Mouse (Mus musculus) liver, adult (tissue): ENCODE measurements at regions not wholly inside any gene's neighbourhood (a gene's known extent, or its start where the extent isn't known, plus 50 kb on each side); places are given as distances from the start of the nearest gene placed in this dataset.

Experiments used
- GATA4 ChIP-seq: IDR thresholded peaks from 2 replicates; pipeline ENCODE4 v1.6.1; 2014; ENCODE audit warnings: mild to moderate bottlenecking, low read length; ENCODE audit not compliant: insufficient replicate concordance

GRCm38 (mm10) chr2:45904623-45905235, 787.5 kb upstream of the Zeb2 start:
- no peak for TF ChIP-seq GATA4

- TF ChIP-seq GATA4 = no peak
Measured at GRCm38 (mm10) chr2:45904090-45904489, 786.9 kb upstream of the Zeb2 start.

GRCm38 (mm10) chr2:45903350-45903749, 786.2 kb upstream of the Zeb2 start:
- no peak for TF ChIP-seq GATA4

- TF ChIP-seq GATA4 = no peak
Measured at GRCm38 (mm10) chr2:45901892-45902291, 784.7 kb upstream of the Zeb2 start.

GRCm38 (mm10) chr2:45884680-45885079, 767.5 kb upstream of the Zeb2 start:
- TF ChIP-seq GATA4 = no peak

- no peak for TF ChIP-seq GATA4
Measured at GRCm38 (mm10) chr2:45878656-45879055, 761.5 kb upstream of the Zeb2 start.

- no peak for TF ChIP-seq GATA4
Measured at GRCm38 (mm10) chr2:45859901-45860331, 742.7 kb upstream of the Zeb2 start.

GRCm38 (mm10) chr2:45859445-45859844, 742.2 kb upstream of the Zeb2 start:
- no peak for TF ChIP-seq GATA4

GRCm38 (mm10) chr2:45850018-45850605, 732.9 kb upstream of the Zeb2 start:
- no peak for TF ChIP-seq GATA4

GRCm38 (mm10) chr2:45840389-45840788, 723.2 kb upstream of the Zeb2 start:
- no peak for TF ChIP-seq GATA4

- TF ChIP-seq GATA4 = no peak
Measured at GRCm38 (mm10) chr2:45836546-45837221, 719.5 kb upstream of the Zeb2 start.

- TF ChIP-seq GATA4 = no peak
Measured at GRCm38 (mm10) chr2:45817945-45818719, 700.9 kb upstream of the Zeb2 start.

GRCm38 (mm10) chr2:45814741-45815140, 697.5 kb upstream of the Zeb2 start:
- no peak for TF ChIP-seq GATA4

GRCm38 (mm10) chr2:45805329-45805728, 688.1 kb upstream of the Zeb2 start:
- TF ChIP-seq GATA4 = no peak

GRCm38 (mm10) chr2:45800131-45800530, 682.9 kb upstream of the Zeb2 start:
- no peak for TF ChIP-seq GATA4

GRCm38 (mm10) chr2:45793561-45793960, 676.4 kb upstream of the Zeb2 start:
- TF ChIP-seq GATA4 = no peak
